Mouse (Mus musculus) myocyte (in vitro differentiated cells): Measurements from ENCODE around the gene Cfap74.

Source experiments
- CEBPB ChIP-seq: IDR thresholded peaks from 2 replicates; pipeline ENCODE4 v1.6.1; 2011; ENCODE audit warnings: mild to moderate bottlenecking, moderate library complexity; ENCODE audit not compliant: poor library complexity, insufficient read depth, severe bottlenecking
- E2F4 ChIP-seq: IDR thresholded peaks from one replicate; pipeline ENCODE4 v1.6.1; 2011; ENCODE audit warnings: mild to moderate bottlenecking, control low read depth, moderate library complexity; ENCODE audit not compliant: insufficient read depth
- MAX ChIP-seq: IDR thresholded peaks from one replicate; pipeline ENCODE4 v1.6.1; 2011; ENCODE audit warnings: low read depth, mild to moderate bottlenecking, control low read depth
- MYOD1 ChIP-seq, 3 experiments: IDR thresholded peaks; one replicate each; pipeline ENCODE4 v1.6.1; 2011; ENCODE audit warnings: control low read depth in 2 of 3, low read depth in 2 of 3, mild to moderate bottlenecking in 2 of 3, moderate library complexity in 1 of 3; ENCODE audit not compliant: insufficient read length in 2 of 3, control insufficient read depth in 1 of 3
- MYOG ChIP-seq, 3 experiments: IDR thresholded peaks; one replicate each; pipeline ENCODE4 v1.6.1; 2011; ENCODE audit warnings: control low read depth in 2 of 3, low read depth in 2 of 3, mild to moderate bottlenecking in 2 of 3; ENCODE audit not compliant: insufficient read length in 2 of 3, control insufficient read depth in 1 of 3, insufficient read depth in 1 of 3
- POLR2A ChIP-seq: IDR thresholded peaks from one replicate; pipeline ENCODE4 v1.6.1; 2011; ENCODE audit warnings: low read depth, mild to moderate bottlenecking, control low read depth, moderate library complexity; ENCODE audit not compliant: insufficient read length
- POLR2AphosphoS2 ChIP-seq: IDR thresholded peaks from one replicate; pipeline ENCODE4 v1.6.1; 2011; ENCODE audit warnings: low read depth, control low read depth; ENCODE audit not compliant: insufficient read length
- REST ChIP-seq: IDR thresholded peaks from one replicate; pipeline ENCODE4 v1.6.1; 2011; ENCODE audit warnings: mild to moderate bottlenecking, control low read depth, moderate library complexity; ENCODE audit not compliant: insufficient read depth, insufficient read length
- SRF ChIP-seq: IDR thresholded peaks from one replicate; pipeline ENCODE4 v1.6.1; 2011; ENCODE audit warnings: low read depth; ENCODE audit not compliant: control insufficient read depth, insufficient read length
- TCF12 ChIP-seq: IDR thresholded peaks from one replicate; pipeline ENCODE4 v1.6.1; 2011; ENCODE audit warnings: mild to moderate bottlenecking, control low read depth; ENCODE audit not compliant: poor library complexity, insufficient read depth, severe bottlenecking

DNA sequence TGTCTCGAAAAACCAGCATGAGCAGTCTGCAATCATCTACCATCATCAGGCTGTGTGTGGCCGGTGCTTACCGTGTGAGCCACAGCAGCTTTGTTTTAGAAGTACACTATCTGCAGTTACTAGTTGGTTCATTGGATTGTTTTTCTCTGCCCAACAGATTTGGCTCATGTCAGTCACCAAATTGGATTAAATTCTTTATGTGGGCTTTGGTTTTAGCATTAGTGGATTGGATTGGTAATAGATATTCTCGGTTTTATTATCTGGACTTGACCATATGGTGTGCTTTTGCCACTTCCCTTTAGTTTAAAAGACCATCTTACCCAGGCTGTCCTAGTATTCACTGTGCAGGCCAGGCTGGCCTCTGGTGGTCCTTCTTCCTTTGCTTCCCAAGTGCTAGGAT, 85.9 kb downstream of the Cfap74 start:
- no peak for TF ChIP-seq MYOG (IDR thresholded peaks at IDR 0.05; ENCODE audit: control insufficient read depth in 1 of 3, insufficient read depth in 1 of 3, insufficient read length in 2 of 3, low read depth in 2 of 3)
- TF ChIP-seq POLR2A = no peak
- no peak for TF ChIP-seq MYOD1 (IDR thresholded peaks at IDR 0.05; ENCODE audit: control insufficient read depth in 1 of 3, insufficient read length in 2 of 3, low read depth in 2 of 3)
- no peak for TF ChIP-seq MAX
- no peak for TF ChIP-seq TCF12
- TF ChIP-seq E2F4 = no peak
- TF ChIP-seq CEBPB = no peak
- TF ChIP-seq REST = no peak
- TF ChIP-seq SRF = no peak
- no peak for TF ChIP-seq POLR2AphosphoS2
